12 mouse cellular contexts compared by ENCODE assay signal in the genomic region with DNA sequence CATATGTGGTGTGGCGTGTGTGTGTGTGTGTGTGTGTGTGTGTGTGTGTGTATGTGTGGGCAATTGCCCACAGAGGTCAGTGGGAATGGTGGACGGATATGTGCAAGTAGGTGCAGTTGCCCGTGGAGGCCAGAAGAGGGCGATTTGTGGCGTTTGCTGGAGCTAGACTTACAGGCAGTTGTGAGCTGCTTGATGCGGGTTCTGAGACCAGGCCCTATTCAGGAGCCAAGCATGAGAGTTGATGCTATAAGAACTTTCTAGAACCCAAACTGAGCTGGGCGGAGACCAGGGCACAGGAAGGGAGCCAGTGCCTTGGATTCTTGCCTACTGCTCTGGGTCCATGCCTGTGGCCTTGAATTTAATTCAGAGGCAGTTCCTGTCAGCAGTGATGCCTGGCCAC. TPM values are rescaled to one million over a fixed set of nuclear protein-coding genes. Genes with fewer than 3 reads are reported as not detected.
DNase-seq lines count a peak whose midpoint lies in the region; TF ChIP-seq lines count a peak whose summit lies in the region.
"Had no signal": no experiment of that assay in that cellular context is flagged by ENCODE, and none has a peak within 500 bp of the region (broad histone marks: within the 10 kb centered on the region; RNA-seq: fewer than 3 reads in every experiment).

No protein-coding gene starts in this region.

- no peak overlapping the region for H3K4me3 ChIP-seq in gastrocnemius, adult 2 months
- H3K4me3 ChIP-seq: heart, embryonic 10.5 days; midbrain, embryonic 13.5 days had no signal

- TF ChIP-seq POLR2A in brain, embryonic 14.5 days (IDR thresholded peaks at IDR 0.05; ENCODE audit: borderline replicate concordance, extremely low read depth, insufficient read depth, insufficient read length, poor library complexity, severe bottlenecking): no peak

- H3K27ac ChIP-seq in gastrocnemius, adult 2 months: no peak overlapping the region
- H3K27ac ChIP-seq: heart, embryonic 10.5 days; midbrain, embryonic 13.5 days had no signal

- no peak for DNase-seq in gastrocnemius, adult 2 months
- no peak for DNase-seq in gastrocnemius, postnatal 36 days
- DNase-seq in retina, embryonic 14.5 days (ENCODE audit: low spot score): peak; percentile 27
- DNase-seq in retina, postnatal 1 day: no peak
- no peak for DNase-seq in brain, embryonic 14.5 days (ENCODE audit: low read depth)
- no peak for DNase-seq in MN1 (ENCODE audit: low spot score)
- DNase-seq in layer of hippocampus, adult 9-10 months (ENCODE audit: low spot score): no peak
- no peak for DNase-seq in left cerebral cortex, postnatal 36 days (ENCODE audit: low spot score in 2 of 2)
- DNase-seq: cerebellum, adult 11 months; left cerebral cortex, postnatal 4 days had no signal

- intact Hi-C loops in gastrocnemius, adult 2 months (cut with DNase I): no loop called here
- intact Hi-C loops in gastrocnemius, postnatal 36 days (cut with DNase I): no loop called here
- intact Hi-C loops in left cerebral cortex, postnatal 36 days (cut with DNase I): no loop called here

- peak; percentile 43 for TF ChIP-seq CTCF in gastrocnemius, adult 2 months (IDR thresholded peaks at IDR 0.05)
- peak; percentile 50 for TF ChIP-seq CTCF in brain, embryonic 14.5 days (IDR thresholded peaks at IDR 0.05; ENCODE audit: borderline replicate concordance, extremely low read depth, insufficient read depth, insufficient read length)

RNA-seq across cellular contexts. Expression of a gene that starts 12.8 kb away (rescaled TPM):
- not detected for total RNA-seq in gastrocnemius, adult 2 months (2021)
- total RNA-seq in gastrocnemius, postnatal 36 days (2021): not detected
- 23.0 and 27.7 TPM in 2 replicates for polyA plus RNA-seq in brain, embryonic 14.5 days (2012; rRNA removed)
- total RNA-seq in left cerebral cortex, postnatal 36 days (2021): 10 to 100 TPM; 43.0 to 53.0 TPM

Comparison
In these comparisons a context has a peak if more than half of its experiments do, and no peak if none do; other contexts are left out.
1. RNA of a gene that starts 12.8 kb away (total RNA-seq): 43.0 to 53.0 TPM in left cerebral cortex, postnatal 36 days; not detected in gastrocnemius, adult 2 months and not detected in gastrocnemius, postnatal 36 days; every median in the first group is over 10 times any median in the second.